Mouse (Mus musculus) ES-E14 (cell line): Measurements from ENCODE around the gene Men1.

Experiments
- HCFC1 ChIP-seq: IDR thresholded peaks from 2 replicates; pipeline ENCODE4 v1.6.1; 2012; ENCODE audit warnings: low read length, inconsistent platforms, borderline replicate concordance; ENCODE audit not compliant: insufficient read depth
- ZC3H11A ChIP-seq: IDR thresholded peaks from 2 replicates; pipeline ENCODE4 v1.6.1; 2012; ENCODE audit warnings: low read depth, mild to moderate bottlenecking, inconsistent platforms, low read length, borderline replicate concordance
- ZNF384 ChIP-seq: IDR thresholded peaks from 2 replicates; pipeline ENCODE4 v1.6.1; 2012; ENCODE audit warnings: low read depth, low read length, inconsistent platforms

DNA sequence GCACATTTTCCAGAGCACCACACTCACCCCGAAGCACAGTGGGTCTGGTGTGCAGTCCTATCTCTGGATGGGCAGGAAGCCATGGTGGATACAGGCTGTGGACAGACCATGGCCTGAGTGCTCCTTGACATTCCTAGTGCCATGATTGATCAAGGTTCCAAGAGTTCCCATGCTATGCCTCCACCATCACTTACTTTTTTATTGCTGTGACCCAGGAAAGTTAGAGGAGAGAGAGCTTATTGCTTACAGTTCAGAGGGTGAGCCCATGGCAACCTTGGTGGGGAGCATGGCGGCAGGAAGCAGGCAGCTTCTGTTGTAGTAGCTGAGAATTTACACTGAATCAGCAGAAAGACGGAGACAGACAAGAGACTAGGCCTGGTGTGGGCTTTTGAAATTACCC lies 26.5 kb downstream of the Men1 start:
- TF ChIP-seq ZNF384 (no peak), ZC3H11A (no peak), HCFC1 (no peak)
